Mouse (Mus musculus) small intestine, adult 2 months (tissue): Measurements from ENCODE around the gene Ttc8.

Source experiments
- CTCF ChIP-seq: fragments of 200-500 bp; IDR thresholded peaks from 2 replicates; pipeline ENCODE4 v1.5.1; 2012; ENCODE audit warnings: low read depth, mild to moderate bottlenecking, control low read depth, inconsistent platforms, low read length, moderate library complexity, mixed read lengths; ENCODE audit not compliant: insufficient replicate concordance, insufficient read length; ENCODE audit errors: extremely low read depth
- POLR2A ChIP-seq: fragments of 200-500 bp; IDR thresholded peaks from 2 replicates; pipeline ENCODE4 v1.6.1; 2012; ENCODE audit warnings: low read depth, mild to moderate bottlenecking, control low read depth, inconsistent platforms, low read length, moderate library complexity

GRCm38 (mm10) chr12:98996581-98996988, 76.2 kb downstream of the Ttc8 start:
- TF ChIP-seq CTCF (no peak), POLR2A (no peak)
